17 mouse cellular contexts compared by ENCODE assay signal in the genomic region with DNA sequence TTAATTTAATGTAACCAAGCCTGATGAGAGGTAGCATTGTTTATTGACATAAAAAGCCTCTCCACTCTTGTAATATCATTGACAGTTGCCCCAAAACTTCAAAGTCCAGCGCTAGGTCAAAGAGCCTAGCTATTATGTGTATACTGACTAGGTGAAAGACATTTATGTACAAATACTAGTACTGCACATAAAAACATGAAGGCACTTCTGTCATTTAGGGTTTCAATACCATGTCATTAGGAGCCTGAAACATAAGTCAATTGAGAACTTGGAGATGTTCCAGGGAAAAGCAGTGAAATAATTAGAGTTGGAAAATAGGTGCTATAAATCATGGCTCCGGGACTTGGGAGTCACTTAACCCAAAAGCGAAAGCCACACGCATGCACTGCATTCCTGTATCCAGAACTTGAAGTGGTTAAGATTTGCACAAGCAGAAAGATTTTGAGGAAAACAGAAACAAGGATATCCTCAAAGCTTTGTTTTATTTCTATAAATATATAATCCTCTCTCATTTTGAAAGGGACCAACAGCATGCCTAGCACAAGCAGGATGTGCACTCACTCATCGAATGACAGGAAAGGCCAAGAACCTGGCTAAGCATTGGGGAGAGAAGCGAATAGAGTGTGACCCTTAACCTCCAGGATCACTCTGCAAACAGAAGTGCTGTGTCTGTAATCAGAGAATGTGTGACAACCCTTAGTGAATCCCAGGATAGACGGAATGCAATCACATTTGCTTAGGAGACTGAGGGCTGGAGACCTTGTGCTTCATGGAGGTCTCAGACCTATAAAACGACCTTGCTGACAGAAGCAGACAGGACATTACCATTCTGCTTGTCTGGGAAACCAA.
A peak's percentile ranks its signal among the peaks of the same experiment; 100 is the strongest.
DNase-seq lines count a peak whose midpoint lies in the region; ATAC-seq lines count a peak whose summit lies in the region.
"Had no signal": no experiment of that assay in that cellular context is flagged by ENCODE, and none has a peak within 500 bp of the region (broad histone marks: within the 10 kb centered on the region; RNA-seq: fewer than 3 reads in every experiment).

No protein-coding gene starts in this region.

- no peaks in the 10 kb centered on the region for H3K9me3 ChIP-seq in intestine, embryonic 16.5 days (ENCODE audit: control insufficient read depth, low read length)
- no peaks in the 10 kb centered on the region for H3K9me3 ChIP-seq in intestine, embryonic 15.5 days
- H3K9me3 ChIP-seq in midbrain, embryonic 11.5 days (ENCODE audit: control insufficient read depth, low read length) = no peaks in the 10 kb centered on the region
- no peaks in the 10 kb centered on the region for H3K9me3 ChIP-seq in midbrain, embryonic 16.5 days (replicated peaks; ENCODE audit: control insufficient read depth, low read length, poor library complexity, severe bottlenecking)
- no peaks in the 10 kb centered on the region for H3K9me3 ChIP-seq in neural tube, embryonic 12.5 days
- H3K9me3 ChIP-seq: embryonic facial prominence, embryonic 13.5 days; limb, embryonic 12.5 days had no signal

- no peaks in the 10 kb centered on the region; the same call in 1 of the 2 replicates for H3K4me1 ChIP-seq in intestine, embryonic 16.5 days (ENCODE audit: control insufficient read depth, insufficient read depth, low read length)
- H3K4me1 ChIP-seq in intestine, embryonic 15.5 days (replicated peaks) = no peaks in the 10 kb centered on the region
- H3K4me1 ChIP-seq in midbrain, embryonic 11.5 days (ENCODE audit: control insufficient read depth, insufficient read depth, low read length) = no peaks in the 10 kb centered on the region
- H3K4me1 ChIP-seq in midbrain, embryonic 16.5 days (ENCODE audit: control insufficient read depth, insufficient read depth, low read length) = peaks cover 4% of the 10 kb centered on the region
- peaks cover 17% of the 10 kb centered on the region; the same call in 1 of the 2 replicates for H3K4me1 ChIP-seq in neural tube, embryonic 12.5 days

- H3K4me2 ChIP-seq in intestine, embryonic 16.5 days (ENCODE audit: low read depth, low read length) = no peak overlapping the region
- H3K4me2 ChIP-seq in intestine, embryonic 15.5 days (replicated peaks) = no peak overlapping the region
- H3K4me2 ChIP-seq in midbrain, embryonic 11.5 days = no peak overlapping the region
- H3K4me2 ChIP-seq in midbrain, embryonic 16.5 days (ENCODE audit: low read length) = no peak overlapping the region
- no peak overlapping the region for H3K4me2 ChIP-seq in neural tube, embryonic 12.5 days (replicated peaks)
- H3K4me2 ChIP-seq: embryonic facial prominence, embryonic 13.5 days; heart, embryonic 11.5 days; limb, embryonic 12.5 days had no signal

- intact Hi-C loops in left cerebral cortex, postnatal 25 days (cut with DNase I) = no loop called here

- DNase-seq in midbrain, embryonic 11.5 days (ENCODE audit: low spot score, missing footprints) = no peak
- peak; percentile 46 for DNase-seq in forelimb bud, embryonic 11.5 days (ENCODE audit: low read depth, low spot score)
- DNase-seq in layer of hippocampus, adult 9-11 months = no peak
- DNase-seq in left cerebral cortex, postnatal 25 days (ENCODE audit: low spot score in 2 of 2) = no peak
- DNase-seq: adrenal gland, adult 8-10 months; cerebellum, adult 18-20 months; cerebellum, postnatal 36 days; heart, postnatal 14 days; right cerebral cortex, postnatal 25 days had no signal

- no peak overlapping the region for H3K27ac ChIP-seq in intestine, embryonic 16.5 days (ENCODE audit: low read length)
- no peak overlapping the region for H3K27ac ChIP-seq in intestine, embryonic 15.5 days
- H3K27ac ChIP-seq in midbrain, embryonic 11.5 days (ENCODE audit: low read depth, low read length) = no peak overlapping the region
- no peak overlapping the region for H3K27ac ChIP-seq in midbrain, embryonic 16.5 days (ENCODE audit: low read length)
- peak overlapping the region; percentile 1; the same call in 1 of the 2 replicates for H3K27ac ChIP-seq in neural tube, embryonic 12.5 days
- H3K27ac ChIP-seq: embryonic facial prominence, embryonic 13.5 days; limb, embryonic 12.5 days had no signal

- H3K9ac ChIP-seq in intestine, embryonic 16.5 days (ENCODE audit: low read depth, low read length) = no peak overlapping the region
- H3K9ac ChIP-seq in intestine, embryonic 15.5 days = no peak overlapping the region
- no peak overlapping the region for H3K9ac ChIP-seq in midbrain, embryonic 11.5 days (ENCODE audit: low read length)
- H3K9ac ChIP-seq in midbrain, embryonic 16.5 days (ENCODE audit: low read depth, low read length) = no peak overlapping the region
- no peak overlapping the region for H3K9ac ChIP-seq in neural tube, embryonic 12.5 days
- H3K9ac ChIP-seq: embryonic facial prominence, embryonic 13.5 days; limb, embryonic 12.5 days had no signal

- ATAC-seq in intestine, embryonic 16.5 days = 0 out of 2 replicates have a peak, but pooled peaks have one; percentile 52
- no peak for ATAC-seq in intestine, embryonic 15.5 days
- peak; percentile 57; the same call in 1 of the 2 replicates for ATAC-seq in midbrain, embryonic 11.5 days (ENCODE audit: low FRiP score)
- ATAC-seq in midbrain, embryonic 16.5 days = no peak
- peak; percentile 65 for ATAC-seq in neural tube, embryonic 12.5 days (ENCODE audit: low FRiP score, low read depth)
- ATAC-seq: intestine, postnatal 0 days had no signal

- H3K36me3 ChIP-seq in intestine, embryonic 16.5 days (ENCODE audit: control insufficient read depth, insufficient read depth, low read length) = no peaks in the 10 kb centered on the region
- H3K36me3 ChIP-seq in intestine, embryonic 15.5 days = no peaks in the 10 kb centered on the region
- no peaks in the 10 kb centered on the region for H3K36me3 ChIP-seq in midbrain, embryonic 11.5 days (ENCODE audit: control insufficient read depth, insufficient read depth, low read length)
- no peaks in the 10 kb centered on the region for H3K36me3 ChIP-seq in midbrain, embryonic 16.5 days (ENCODE audit: control insufficient read depth, insufficient read depth, low read length)
- H3K36me3 ChIP-seq in neural tube, embryonic 12.5 days = no peaks in the 10 kb centered on the region
- H3K36me3 ChIP-seq: embryonic facial prominence, embryonic 13.5 days; limb, embryonic 12.5 days had no signal

- no peak overlapping the region for H3K4me3 ChIP-seq in intestine, embryonic 16.5 days (ENCODE audit: low read length)
- H3K4me3 ChIP-seq in intestine, embryonic 15.5 days (replicated peaks) = no peak overlapping the region
- H3K4me3 ChIP-seq in midbrain, embryonic 11.5 days (ENCODE audit: low read depth, low read length) = no peak overlapping the region
- no peak overlapping the region for H3K4me3 ChIP-seq in midbrain, embryonic 16.5 days (ENCODE audit: low read depth, low read length)
- H3K4me3 ChIP-seq in neural tube, embryonic 12.5 days = no peak overlapping the region
- H3K4me3 ChIP-seq: embryonic facial prominence, embryonic 13.5 days; limb, embryonic 12.5 days had no signal

- no peaks in the 10 kb centered on the region for H3K27me3 ChIP-seq in intestine, embryonic 16.5 days (replicated peaks; ENCODE audit: control insufficient read depth, insufficient read depth, low read length)
- H3K27me3 ChIP-seq in intestine, embryonic 15.5 days (replicated peaks) = no peaks in the 10 kb centered on the region
- H3K27me3 ChIP-seq in midbrain, embryonic 11.5 days (ENCODE audit: control insufficient read depth, insufficient read depth, low read length) = no peaks in the 10 kb centered on the region
- no peaks in the 10 kb centered on the region for H3K27me3 ChIP-seq in midbrain, embryonic 16.5 days (ENCODE audit: control insufficient read depth, insufficient read depth, low read depth, low read length)
- H3K27me3 ChIP-seq in neural tube, embryonic 12.5 days (replicated peaks) = no peaks in the 10 kb centered on the region
- H3K27me3 ChIP-seq: embryonic facial prominence, embryonic 13.5 days; limb, embryonic 12.5 days had no signal

- 29% methylated on average over 8 of the region's 8 CpGs for WGBS in intestine, embryonic 16.5 days
- WGBS in intestine, embryonic 15.5 days = 26% methylated on average over 8 of the region's 8 CpGs
- 74% methylated on average over 8 of the region's 8 CpGs for WGBS in midbrain, embryonic 11.5 days
- WGBS in midbrain, embryonic 16.5 days = 69% methylated on average over 8 of the region's 8 CpGs
- WGBS in neural tube, embryonic 12.5 days = 39% methylated on average over 8 of the region's 8 CpGs

Comparison
In these comparisons a context has a peak if more than half of its experiments do, and no peak if none do; other contexts are left out.
1. ATAC-seq: peak in intestine, embryonic 16.5 days (single experiment), midbrain, embryonic 11.5 days (single experiment) and neural tube, embryonic 12.5 days (single experiment); none in intestine, embryonic 15.5 days (single experiment) and midbrain, embryonic 16.5 days (single experiment).